Mouse (Mus musculus) hindbrain, embryonic 13.5 days (tissue): ENCODE measurements around the gene Fgr. TPM values are rescaled to one million over a fixed set of nuclear protein-coding genes. Genes with fewer than 3 reads are reported as not detected.

Experiments used
- ATAC-seq: fragments of 200-750 bp; cut with Nextera tagmentation; 2 replicates; pipeline ENCODE4 v1.8.0; 2017; ENCODE audit warnings: moderate TSS enrichment; ENCODE audit not compliant: low FRiP score
- H3K27ac ChIP-seq: fragments of 300-500 bp; sonication (generic); 2 replicates; pipeline ENCODE4 v1.5.1; 2015; ENCODE audit warnings: inconsistent platforms, mild to moderate bottlenecking, moderate library complexity
- H3K27me3 ChIP-seq: fragments of 300-500 bp; sonication (generic); 2 replicates; pipeline ENCODE4 v1.6.1; 2015; ENCODE audit warnings: mild to moderate bottlenecking, inconsistent platforms
- H3K36me3 ChIP-seq: fragments of 300-500 bp; sonication (generic); 2 replicates; pipeline ENCODE4 v1.6.1; 2015; ENCODE audit warnings: mild to moderate bottlenecking, inconsistent platforms
- H3K4me1 ChIP-seq: fragments of 300-500 bp; sonication (generic); replicated peaks from 2 replicates; pipeline ENCODE4 v1.6.1; 2015; ENCODE audit warnings: inconsistent platforms
- H3K4me2 ChIP-seq: fragments of 300-500 bp; sonication (generic); 2 replicates; pipeline ENCODE4 v1.6.1; 2015; ENCODE audit warnings: inconsistent platforms, mild to moderate bottlenecking, moderate library complexity
- H3K4me3 ChIP-seq: fragments of 300-500 bp; sonication (generic); 2 replicates; pipeline ENCODE4 v1.5.1; 2015; ENCODE audit warnings: mild to moderate bottlenecking, inconsistent platforms
- H3K9ac ChIP-seq: fragments of 300-500 bp; sonication (generic); 2 replicates; pipeline ENCODE4 v1.6.1; 2015; ENCODE audit warnings: mild to moderate bottlenecking, inconsistent platforms
- H3K9me3 ChIP-seq: fragments of 300-500 bp; sonication (generic); 2 replicates; pipeline ENCODE4 v1.6.1; 2016; ENCODE audit warnings: inconsistent platforms
- WGBS: fragments of 180-500 bp; shearing (Covaris S2); methylation state at CpG from one replicate; pipeline ENCODE4 v1.1.7; 2015; 5-methylcytosine and 5-hydroxymethylcytosine counted together
- polyA plus RNA-seq: library from polyadenylated mRNA; unstranded; fragments of >200 nt; fragmentation: Nextera tagmentation; extraction: Ambion mirVana; gene quantifications from 2 replicates; pipeline ENCODE4 v1.2.1, GENCODE M21; 2015

The Fgr gene
- polyA plus RNA-seq, 1 experiment from 2014 or later: not detected

DNA sequence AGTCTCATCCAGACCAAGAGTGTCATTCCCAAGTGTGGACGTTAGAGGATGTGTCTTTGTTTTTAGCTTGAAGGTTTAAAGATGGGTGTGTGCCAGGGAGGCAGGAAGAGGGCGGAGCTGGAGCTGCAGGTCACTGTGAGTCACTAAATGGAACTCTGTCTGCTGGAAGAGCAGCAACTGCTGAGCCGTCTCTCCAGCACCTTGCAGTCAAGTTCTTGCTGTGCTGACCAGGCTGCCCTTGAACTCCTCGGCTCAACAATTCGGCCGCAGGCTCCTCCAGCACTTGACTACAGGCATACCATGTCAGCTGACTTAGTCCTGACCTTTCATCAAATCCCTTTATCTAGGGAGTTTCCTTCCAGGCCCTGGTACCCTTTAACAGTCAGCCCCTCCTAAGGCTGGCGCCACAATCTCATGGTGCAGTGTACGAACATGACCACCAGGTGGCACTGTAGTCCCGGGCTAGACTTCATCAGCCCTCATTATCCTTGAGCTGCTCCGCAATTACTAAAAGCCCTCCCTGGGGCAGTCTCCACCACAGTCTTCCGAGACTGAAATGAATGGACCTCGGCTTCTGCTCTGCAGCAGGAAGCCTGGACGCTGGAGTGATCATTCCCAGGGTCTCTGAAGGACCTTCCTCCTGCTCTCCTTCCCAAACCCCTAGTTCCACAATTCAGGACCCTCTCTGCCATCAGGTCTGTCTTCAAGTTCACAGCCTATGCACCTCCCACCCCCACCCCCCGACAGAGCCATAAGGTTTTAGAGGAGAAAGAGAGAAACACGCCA is 28.4 kb upstream of the Fgr start:
- peaks cover 18% of the 10 kb centered on the region for H3K27me3 ChIP-seq
- ATAC-seq: peak; percentile 68
- H3K9me3 ChIP-seq: no peaks in the 10 kb centered on the region
- peak overlapping the region; percentile 60 for H3K9ac ChIP-seq
- H3K4me1 ChIP-seq: peaks cover 26% of the 10 kb centered on the region
- peak overlapping the region; percentile 80 for H3K27ac ChIP-seq
- 6% methylated on average over 15 of the region's 15 CpGs for WGBS
- peak overlapping the region; percentile 15 for H3K4me3 ChIP-seq
- H3K4me2 ChIP-seq: peak overlapping the region; percentile 48
- H3K36me3 ChIP-seq: no peaks in the 10 kb centered on the region

DNA sequence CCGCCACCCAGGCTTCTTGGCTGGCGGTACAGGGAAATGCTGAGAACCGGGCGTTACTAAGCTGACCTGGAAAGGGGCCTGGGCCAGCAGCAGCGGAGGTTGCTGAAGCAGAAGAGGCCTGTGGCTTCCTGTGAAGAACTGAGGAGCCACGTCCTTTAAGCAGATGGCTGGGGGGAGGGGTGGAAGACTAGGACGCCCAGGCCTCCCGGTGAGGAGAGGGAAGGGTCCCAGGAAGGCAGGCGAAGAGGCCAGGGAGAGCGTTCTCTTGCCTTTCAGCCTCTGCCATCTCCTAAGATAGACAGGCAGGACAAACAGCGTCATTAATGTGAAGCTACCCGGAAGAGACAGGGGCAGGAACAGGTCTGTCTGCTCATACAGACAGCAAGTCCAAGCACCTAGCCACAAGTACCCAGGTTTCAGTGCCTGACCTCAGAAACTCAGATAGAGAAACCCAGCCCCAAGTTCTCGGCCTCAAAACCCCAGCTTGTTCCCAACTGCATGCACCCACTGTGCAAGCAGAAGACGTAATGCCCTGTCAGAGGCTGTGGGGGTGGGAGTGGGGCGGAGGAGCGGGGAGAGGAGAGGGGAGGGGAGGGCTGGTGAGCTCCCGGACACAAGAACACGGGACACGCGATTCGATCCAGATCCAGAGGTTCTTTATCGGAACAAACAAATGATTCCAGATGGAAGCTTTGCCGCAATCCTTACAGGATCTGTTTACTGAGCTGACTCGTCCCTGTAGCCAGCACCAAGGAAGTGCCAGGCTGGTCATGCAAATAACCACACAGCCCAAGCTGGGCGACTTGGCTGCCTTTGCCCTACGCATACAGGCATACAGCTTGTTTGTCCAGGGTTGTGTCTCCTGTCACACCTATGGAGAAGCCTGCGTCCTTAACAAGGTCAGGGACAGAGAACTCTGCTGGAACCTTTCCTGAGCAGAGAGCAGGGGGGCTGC is 27.6 kb upstream of the Fgr start:
- H3K4me2 ChIP-seq: peak overlapping the region; percentile 48
- H3K36me3 ChIP-seq: no peaks in the 10 kb centered on the region
- peak overlapping the region; percentile 60 for H3K9ac ChIP-seq
- WGBS: 16% methylated on average over 27 of the region's 27 CpGs
- H3K9me3 ChIP-seq: no peaks in the 10 kb centered on the region
- peak overlapping the region; percentile 15 for H3K4me3 ChIP-seq
- peaks cover 11% of the 10 kb centered on the region; the same call in 1 of the 2 replicates for H3K27me3 ChIP-seq
- peak; percentile 47; the same call in 1 of the 2 replicates for ATAC-seq
- H3K27ac ChIP-seq: peak overlapping the region; percentile 80
- H3K4me1 ChIP-seq: peaks cover 26% of the 10 kb centered on the region

GRCm38 (mm10) chr4:132949882-132950532 is 23.9 kb upstream of the Fgr start:
- ATAC-seq: no peak
- Histone ChIP-seq H3K36me3 (no peaks in the 10 kb centered on the region), H3K27me3 (peaks cover 7% of the 10 kb centered on the region; the same call in 1 of the 2 replicates), H3K9me3 (no peaks in the 10 kb centered on the region), H3K9ac (no peak overlapping the region), H3K4me1 (peaks cover 24% of the 10 kb centered on the region), H3K27ac (no peak overlapping the region), H3K4me3 (no peak overlapping the region), H3K4me2 (peak overlapping the region; percentile 32)
- WGBS: 23% methylated on average over 24 of the region's 24 CpGs

DNA sequence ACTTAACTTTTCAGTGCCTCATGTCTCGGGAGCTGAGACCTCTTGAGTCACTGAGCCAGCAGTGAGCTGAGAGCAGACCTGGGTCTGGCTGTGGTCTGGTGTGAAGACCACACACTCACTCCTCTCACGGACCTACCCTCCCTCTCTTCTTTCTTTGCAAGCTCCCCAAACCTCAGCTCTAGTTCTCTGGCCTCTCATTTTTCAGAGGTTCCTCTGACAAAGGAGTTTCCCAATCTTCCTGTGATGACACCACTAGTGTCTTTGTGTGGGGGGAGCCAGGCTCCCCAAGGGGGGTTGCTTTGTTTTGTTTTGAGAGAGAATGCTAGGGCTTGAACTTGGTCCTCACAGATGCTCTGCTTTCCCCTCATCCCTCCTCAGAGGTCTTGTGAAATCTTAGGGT is 22.9 kb upstream of the Fgr start:
- Histone ChIP-seq H3K27ac (no peak overlapping the region), H3K4me3 (no peak overlapping the region), H3K4me2 (no peak overlapping the region), H3K9me3 (no peaks in the 10 kb centered on the region), H3K36me3 (no peaks in the 10 kb centered on the region), H3K27me3 (peaks cover 7% of the 10 kb centered on the region; the same call in 1 of the 2 replicates), H3K9ac (no peak overlapping the region), H3K4me1 (peaks cover 24% of the 10 kb centered on the region)
- no peak for ATAC-seq
- WGBS: 57% methylated on average over 2 of the region's 2 CpGs

- no peak for ATAC-seq
- Histone ChIP-seq H3K4me3 (no peak overlapping the region), H3K36me3 (no peaks in the 10 kb centered on the region), H3K27me3 (no peaks in the 10 kb centered on the region), H3K4me2 (no peak overlapping the region), H3K9ac (peak overlapping the region; percentile 15; the same call in 1 of the 2 replicates), H3K27ac (no peak overlapping the region; the same call in 1 of the 2 replicates), H3K4me1 (peaks cover 26% of the 10 kb centered on the region), H3K9me3 (no peaks in the 10 kb centered on the region)
- WGBS: 68% methylated on average over 7 of the region's 7 CpGs
Observed at GRCm38 (mm10) chr4:132954530-132955394, 19.1 kb upstream of the Fgr start.

GRCm38 (mm10) chr4:132955395-132955791 is 18.5 kb upstream of the Fgr start:
- Histone ChIP-seq H3K4me1 (peaks cover 27% of the 10 kb centered on the region), H3K9ac (0 out of 2 replicates have a peak overlapping the region, but pooled peaks have one; percentile 15), H3K36me3 (no peaks in the 10 kb centered on the region), H3K4me2 (no peak overlapping the region), H3K9me3 (no peaks in the 10 kb centered on the region), H3K4me3 (no peak overlapping the region), H3K27ac (no peak overlapping the region), H3K27me3 (no peaks in the 10 kb centered on the region)
- no peak for ATAC-seq
- WGBS: 25% methylated on average over 2 of the region's 2 CpGs

DNA sequence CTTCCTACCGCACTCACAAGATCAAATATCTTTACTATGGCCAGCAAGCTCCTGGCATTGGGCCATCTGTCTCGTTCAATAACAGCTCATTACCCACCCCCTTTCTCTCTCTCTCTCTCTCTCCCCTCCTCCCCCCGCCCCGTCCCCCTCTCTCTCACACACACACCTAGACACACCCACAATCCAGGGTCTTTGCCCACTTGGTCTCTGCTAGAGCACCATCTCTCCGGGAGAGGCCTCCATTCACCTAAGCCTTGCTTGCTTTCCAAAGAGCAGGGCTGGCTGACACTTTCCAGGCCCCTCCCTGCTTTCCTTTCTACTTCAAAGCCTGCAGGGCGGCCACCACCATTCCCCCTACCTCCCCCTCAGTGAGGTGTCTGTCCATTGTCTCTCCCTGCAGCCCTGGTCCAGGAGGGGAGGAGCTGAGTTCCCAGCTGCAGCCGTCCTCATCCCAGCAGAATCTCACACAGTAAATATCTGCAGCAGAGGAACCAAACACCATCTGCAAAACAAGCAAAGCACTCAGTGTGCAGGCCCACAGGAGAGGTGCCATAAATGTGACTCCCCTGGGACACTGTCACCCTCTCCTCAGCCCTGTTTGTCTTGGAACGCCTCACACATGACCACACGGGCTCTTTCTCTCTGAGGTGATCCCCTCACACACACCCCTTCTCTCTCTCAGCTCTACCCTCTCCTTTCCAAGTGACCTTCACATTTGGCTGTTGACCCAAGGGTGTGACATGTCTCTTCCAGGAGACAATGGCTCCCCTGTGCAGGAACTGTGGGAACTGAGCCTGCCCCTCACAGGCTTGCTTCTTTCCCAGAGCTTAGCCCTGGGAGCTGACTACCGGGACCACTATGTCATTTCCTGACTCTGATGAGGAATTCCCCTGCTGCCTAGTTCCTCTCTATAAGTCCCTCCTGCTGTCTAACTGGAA is 14.9 kb upstream of the Fgr start:
- no peaks in the 10 kb centered on the region for H3K27me3 ChIP-seq

DNA sequence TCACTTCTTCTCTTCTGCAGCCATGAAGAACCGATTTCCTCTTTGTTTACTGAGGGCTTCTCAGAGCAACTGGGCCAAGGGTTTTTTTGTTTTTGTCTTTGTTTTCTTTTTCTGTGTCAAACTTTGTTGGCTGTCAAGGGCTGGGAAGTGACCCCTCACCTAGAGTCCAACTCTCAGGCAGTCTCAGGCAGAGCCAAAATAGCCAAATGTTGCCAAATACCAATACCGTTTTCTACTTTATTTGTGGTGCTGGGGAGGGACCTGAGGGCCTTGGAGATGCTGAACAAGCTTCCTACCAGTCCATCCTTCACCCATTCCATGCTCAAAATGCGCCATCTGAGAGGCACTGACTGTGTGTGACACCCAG is 14.2 kb upstream of the Fgr start:
- 50% methylated on average over 3 of the region's 3 CpGs for WGBS
- Histone ChIP-seq H3K9me3 (no peaks in the 10 kb centered on the region), H3K27ac (peak overlapping the region; percentile 83), H3K4me3 (no peak overlapping the region), H3K4me2 (no peak overlapping the region), H3K36me3 (no peaks in the 10 kb centered on the region), H3K4me1 (peaks cover 51% of the 10 kb centered on the region), H3K9ac (no peak overlapping the region), H3K27me3 (no peaks in the 10 kb centered on the region)
- no peak for ATAC-seq

More for the DNA sequence above, 14.9 kb upstream of the Fgr start:
- Histone ChIP-seq H3K36me3 (no peaks in the 10 kb centered on the region), H3K27ac (peak overlapping the region; percentile 83), H3K4me1 (peaks cover 45% of the 10 kb centered on the region), H3K4me2 (no peak overlapping the region), H3K4me3 (no peak overlapping the region), H3K9me3 (no peaks in the 10 kb centered on the region), H3K9ac (peak overlapping the region; percentile 35; the same call in 1 of the 2 replicates)
- 2% methylated on average over 10 of the region's 10 CpGs for WGBS
- ATAC-seq: peak; percentile 70

DNA sequence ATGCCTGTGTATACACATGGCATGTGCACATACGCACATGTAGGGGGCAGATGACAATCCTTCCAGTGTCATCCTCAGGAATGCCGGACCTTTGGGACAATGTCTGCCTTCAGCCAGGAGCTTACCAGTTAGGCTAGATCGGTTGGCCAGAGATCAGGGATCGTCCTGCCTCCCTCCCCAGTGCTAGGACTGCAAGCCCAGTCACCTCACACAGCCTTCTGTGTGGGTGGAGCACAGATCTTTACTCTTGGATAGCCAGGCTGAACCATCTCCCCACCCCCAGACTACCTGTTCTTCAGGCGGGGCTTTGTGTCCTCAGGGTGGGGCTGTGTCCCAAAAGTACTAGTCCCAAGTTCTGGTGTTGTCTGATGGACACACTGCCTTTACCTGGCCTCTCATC is 13.6 kb upstream of the Fgr start:
- H3K4me1 ChIP-seq: peaks cover 49% of the 10 kb centered on the region
- no peaks in the 10 kb centered on the region for H3K27me3 ChIP-seq
- 79% methylated on average over 5 of the region's 5 CpGs for WGBS
- no peak overlapping the region for H3K4me2 ChIP-seq
- H3K27ac ChIP-seq: no peak overlapping the region
- no peak overlapping the region for H3K4me3 ChIP-seq
- no peaks in the 10 kb centered on the region for H3K36me3 ChIP-seq
- ATAC-seq: no peak
- no peaks in the 10 kb centered on the region for H3K9me3 ChIP-seq
- no peak overlapping the region for H3K9ac ChIP-seq

DNA sequence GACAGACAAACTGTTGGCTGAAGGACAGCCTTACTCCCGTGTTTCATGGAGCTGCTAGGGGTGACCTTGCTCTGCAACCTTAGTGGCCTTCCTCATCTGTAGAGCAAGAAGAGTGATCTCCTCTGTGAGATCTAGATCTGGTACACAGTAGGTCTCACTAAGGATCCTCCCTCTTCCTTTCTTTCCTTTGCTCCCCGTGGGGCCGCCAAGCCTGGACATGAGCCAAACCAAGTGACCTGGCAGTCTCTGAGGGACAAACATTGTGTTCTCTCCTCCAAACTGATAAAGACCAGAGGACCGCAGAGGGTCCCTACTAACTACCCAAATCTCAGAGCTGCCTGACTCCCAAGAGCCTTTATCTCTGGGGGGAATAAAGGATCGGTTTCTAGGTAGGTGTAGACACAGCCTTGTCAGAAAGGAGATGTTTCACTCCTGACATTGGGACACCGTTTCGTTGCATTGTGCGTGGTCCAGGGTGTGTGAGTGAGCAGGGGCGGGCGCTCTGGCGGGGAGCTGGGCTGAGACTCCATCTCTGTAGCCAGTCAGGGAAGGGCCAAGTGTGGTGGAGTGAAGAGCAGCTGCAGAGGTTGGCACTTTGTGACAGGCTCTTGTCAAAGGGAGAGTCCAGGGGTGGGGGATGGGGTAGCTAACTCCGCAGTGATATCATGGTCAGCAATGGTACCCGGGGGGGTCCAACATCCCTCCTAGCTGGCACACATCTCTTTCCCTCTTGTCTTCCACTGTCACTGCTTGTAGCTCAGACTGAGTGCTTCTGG is 12.8 kb upstream of the Fgr start:
- Histone ChIP-seq H3K27me3 (no peaks in the 10 kb centered on the region), H3K36me3 (no peaks in the 10 kb centered on the region), H3K27ac (no peak overlapping the region), H3K4me3 (no peak overlapping the region), H3K9me3 (no peaks in the 10 kb centered on the region), H3K9ac (no peak overlapping the region), H3K4me1 (peaks cover 47% of the 10 kb centered on the region), H3K4me2 (no peak overlapping the region)
- no peak for ATAC-seq
- 62% methylated on average over 13 of the region's 13 CpGs for WGBS
